Mouse (Mus musculus): ENCODE measurements at regions not wholly inside any gene's neighbourhood (a gene's known extent, or its start where the extent isn't known, plus 50 kb on each side); places are given as distances from the start of the nearest gene placed in this dataset.

- no peak for TF ChIP-seq CTCF (conservative IDR thresholded peaks at IDR 0.05; ENCODE audit: insufficient read depth, insufficient read length, low read depth, low read length)
- no peak for TF ChIP-seq POLR2A (IDR thresholded peaks at IDR 0.05; ENCODE audit: low read depth, low read length)
Measured at GRCm38 (mm10) chr17:85848526-85848925, 160.5 kb upstream of the Six2 start.
